ENCODE assay signal across 18 mouse cellular contexts in the genomic region with DNA sequence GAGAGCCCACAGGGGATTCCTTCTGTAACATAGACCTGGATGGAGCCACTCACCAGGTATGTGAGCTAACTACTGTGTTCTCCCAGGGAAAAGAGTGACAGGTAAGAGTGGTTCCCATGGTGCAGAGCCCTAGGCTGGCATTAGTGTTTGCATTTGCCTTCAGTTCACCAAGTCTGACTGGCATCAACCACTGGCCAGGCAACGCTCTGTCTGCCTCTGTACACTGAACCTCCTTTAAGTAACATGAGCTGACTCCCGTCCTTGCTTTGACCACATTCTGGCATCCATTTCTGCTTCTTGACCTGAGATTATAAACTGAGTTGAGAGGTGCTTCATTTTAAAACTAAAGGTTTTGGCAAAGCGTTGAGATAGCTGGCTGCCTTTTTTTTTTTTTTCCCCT. TPM values are rescaled to one million over a fixed set of nuclear protein-coding genes. Genes with fewer than 3 reads are reported as not detected.
DNase-seq lines count a peak whose midpoint lies in the region; ATAC-seq and TF ChIP-seq lines count a peak whose summit lies in the region.
"Had no signal": no experiment of that assay in that cellular context is flagged by ENCODE, and none has a peak within 500 bp of the region (broad histone marks: within the 10 kb centered on the region; RNA-seq: fewer than 3 reads in every experiment).

No protein-coding gene starts in this region.

- H3K9me3 ChIP-seq in embryonic facial prominence, embryonic 13.5 days = no peaks in the 10 kb centered on the region
- no peaks in the 10 kb centered on the region for H3K9me3 ChIP-seq in embryonic facial prominence, embryonic 10.5 days
- H3K9me3 ChIP-seq in limb, embryonic 13.5 days = no peaks in the 10 kb centered on the region
- H3K9me3 ChIP-seq in limb, embryonic 10.5 days (replicated peaks) = no peaks in the 10 kb centered on the region
- H3K9me3 ChIP-seq in limb, embryonic 14.5 days (ENCODE audit: control insufficient read depth, low read length) = no peaks in the 10 kb centered on the region
- H3K9me3 ChIP-seq: hindbrain, embryonic 13.5 days; limb, embryonic 12.5 days; midbrain, embryonic 15.5 days had no signal

- no peaks in the 10 kb centered on the region for H3K36me3 ChIP-seq in embryonic facial prominence, embryonic 13.5 days
- no peaks in the 10 kb centered on the region for H3K36me3 ChIP-seq in embryonic facial prominence, embryonic 10.5 days (replicated peaks)
- no peaks in the 10 kb centered on the region for H3K36me3 ChIP-seq in limb, embryonic 13.5 days
- H3K36me3 ChIP-seq in limb, embryonic 10.5 days = no peaks in the 10 kb centered on the region
- H3K36me3 ChIP-seq in limb, embryonic 14.5 days (ENCODE audit: control insufficient read depth, insufficient read depth, low read length) = no peaks in the 10 kb centered on the region
- H3K36me3 ChIP-seq: hindbrain, embryonic 13.5 days; limb, embryonic 12.5 days; midbrain, embryonic 15.5 days had no signal

- no peak overlapping the region for H3K4me2 ChIP-seq in embryonic facial prominence, embryonic 13.5 days
- no peak overlapping the region for H3K4me2 ChIP-seq in limb, embryonic 13.5 days (replicated peaks)
- H3K4me2 ChIP-seq in limb, embryonic 14.5 days (replicated peaks; ENCODE audit: low read depth, low read length, severe bottlenecking) = no peak overlapping the region
- H3K4me2 ChIP-seq: heart, embryonic 11.5 days; hindbrain, embryonic 13.5 days; limb, embryonic 12.5 days; midbrain, embryonic 15.5 days had no signal

- H3K27me3 ChIP-seq in embryonic facial prominence, embryonic 13.5 days = no peaks in the 10 kb centered on the region
- no peaks in the 10 kb centered on the region for H3K27me3 ChIP-seq in embryonic facial prominence, embryonic 10.5 days (replicated peaks; ENCODE audit: low read depth, poor library complexity, severe bottlenecking)
- H3K27me3 ChIP-seq in limb, embryonic 13.5 days = no peaks in the 10 kb centered on the region
- H3K27me3 ChIP-seq in limb, embryonic 10.5 days (ENCODE audit: low read depth, poor library complexity, severe bottlenecking) = no peaks in the 10 kb centered on the region
- no peaks in the 10 kb centered on the region for H3K27me3 ChIP-seq in limb, embryonic 14.5 days (ENCODE audit: control insufficient read depth, insufficient read depth, low read length)
- H3K27me3 ChIP-seq: hindbrain, embryonic 13.5 days; limb, embryonic 12.5 days; midbrain, embryonic 15.5 days had no signal

- no peak for ATAC-seq in embryonic facial prominence, embryonic 13.5 days (ENCODE audit: insufficient number of reproducible peaks, insufficient read depth, low FRiP score, low TSS enrichment, low read depth)
- no peak for ATAC-seq in limb, embryonic 13.5 days (ENCODE audit: low FRiP score, low read depth)
- 0 out of 2 replicates have a peak, but pooled peaks have one; percentile 57 for ATAC-seq in limb, embryonic 14.5 days (ENCODE audit: low FRiP score, low read depth)
- ATAC-seq in cerebellum, adult (ENCODE audit: insufficient number of reproducible peaks, low FRiP score, low TSS enrichment) = no peak
- ATAC-seq: forebrain, embryonic 14.5 days; midbrain, embryonic 15.5 days had no signal

- peaks cover 11% of the 10 kb centered on the region; the same call in 1 of the 2 replicates for H3K4me1 ChIP-seq in embryonic facial prominence, embryonic 13.5 days
- no peaks in the 10 kb centered on the region; the same call in 1 of the 2 replicates for H3K4me1 ChIP-seq in embryonic facial prominence, embryonic 10.5 days
- H3K4me1 ChIP-seq in limb, embryonic 13.5 days = peaks cover 20% of the 10 kb centered on the region; the same call in 1 of the 2 replicates
- H3K4me1 ChIP-seq in limb, embryonic 10.5 days = no peaks in the 10 kb centered on the region; the same call in 1 of the 2 replicates
- peaks cover 20% of the 10 kb centered on the region for H3K4me1 ChIP-seq in limb, embryonic 14.5 days (ENCODE audit: control insufficient read depth, insufficient read depth, low read length)
- H3K4me1 ChIP-seq: hindbrain, embryonic 13.5 days; midbrain, embryonic 15.5 days had no signal

- WGBS in embryonic facial prominence, embryonic 13.5 days = 58% methylated on average over 3 of the region's 3 CpGs
- WGBS in embryonic facial prominence, embryonic 10.5 days = 81% methylated on average over 3 of the region's 3 CpGs
- 68% methylated on average over 3 of the region's 3 CpGs for WGBS in limb, embryonic 13.5 days
- 88% methylated on average over 3 of the region's 3 CpGs for WGBS in limb, embryonic 10.5 days
- 62% methylated on average over 3 of the region's 3 CpGs for WGBS in limb, embryonic 14.5 days

- H3K4me3 ChIP-seq in embryonic facial prominence, embryonic 13.5 days = no peak overlapping the region
- H3K4me3 ChIP-seq in embryonic facial prominence, embryonic 10.5 days = no peak overlapping the region
- no peak overlapping the region for H3K4me3 ChIP-seq in limb, embryonic 13.5 days
- H3K4me3 ChIP-seq in limb, embryonic 10.5 days = no peak overlapping the region
- H3K4me3 ChIP-seq in limb, embryonic 14.5 days (replicated peaks; ENCODE audit: low read length) = no peak overlapping the region
- H3K4me3 ChIP-seq: erythroblast, embryonic 14.5 days; hindbrain, embryonic 13.5 days; limb, embryonic 12.5 days; midbrain, embryonic 15.5 days had no signal

- H3K9ac ChIP-seq in embryonic facial prominence, embryonic 13.5 days = no peak overlapping the region
- no peak overlapping the region for H3K9ac ChIP-seq in limb, embryonic 13.5 days
- no peak overlapping the region for H3K9ac ChIP-seq in limb, embryonic 14.5 days (ENCODE audit: low read depth, low read length, severe bottlenecking)
- H3K9ac ChIP-seq: hindbrain, embryonic 13.5 days; limb, embryonic 12.5 days; liver, embryonic 14.5 days; midbrain, embryonic 15.5 days had no signal

- DNase-seq in embryonic facial prominence, embryonic 10.5 days (ENCODE audit: low spot score) = no peak
- no peak for DNase-seq in limb, embryonic 10.5 days (ENCODE audit: low spot score)
- DNase-seq in 3T3-L1 (ENCODE audit: low read depth, low spot score) = peak; percentile 40
- peak; percentile 20 for DNase-seq in limb, embryonic 14.5 days (ENCODE audit: low spot score)
- no peak for DNase-seq in T-cell, adult 2 months (ENCODE audit: low spot score)
- DNase-seq: thymus, adult 18-20 months; thymus, postnatal 36 days had no signal

- no peak for TF ChIP-seq POLR2A in limb, embryonic 14.5 days (IDR thresholded peaks at IDR 0.05; ENCODE audit: borderline replicate concordance, extremely low read depth, insufficient read depth, insufficient read length)

- H3K27ac ChIP-seq in embryonic facial prominence, embryonic 13.5 days = peak overlapping the region; percentile 68
- H3K27ac ChIP-seq in embryonic facial prominence, embryonic 10.5 days (replicated peaks) = no peak overlapping the region
- peak overlapping the region; percentile 65; the same call in 1 of the 2 replicates for H3K27ac ChIP-seq in limb, embryonic 13.5 days
- H3K27ac ChIP-seq in limb, embryonic 10.5 days = no peak overlapping the region
- peak overlapping the region; percentile 72 for H3K27ac ChIP-seq in limb, embryonic 14.5 days (replicated peaks; ENCODE audit: low read depth, low read length)
- H3K27ac ChIP-seq: hindbrain, embryonic 13.5 days; liver, embryonic 14.5 days; macrophage; midbrain, embryonic 15.5 days had no signal

RNA-seq across cellular contexts. Expression of a gene that starts 56.3 kb away (rescaled TPM):
- polyA plus RNA-seq in embryonic facial prominence, embryonic 13.5 days (2015; fragmentation: Nextera tagmentation; extraction: Ambion mirVana) = 21.3 and 23.1 TPM in 2 replicates
- polyA plus RNA-seq in embryonic facial prominence, embryonic 10.5 days (2016; fragmentation: Nextera tagmentation; extraction: Ambion mirVana) = 17.7 and 18.4 TPM in 2 replicates
- polyA plus RNA-seq in limb, embryonic 13.5 days (2015; fragmentation: Nextera tagmentation; extraction: Ambion mirVana) = 20.6 and 21.5 TPM in 2 replicates
- 14.8 and 18.0 TPM in 2 replicates for polyA plus RNA-seq in limb, embryonic 10.5 days (2016; fragmentation: Nextera tagmentation; extraction: Ambion mirVana)
- 11.4 and 14.0 TPM in 2 replicates for polyA plus RNA-seq in limb, embryonic 14.5 days (2012; rRNA removed)
- 18.0 and 20.5 TPM in 2 replicates for polyA plus RNA-seq in limb, embryonic 14.5 days (2014; fragmentation: Nextera tagmentation; extraction: Ambion mirVana)

Comparison
In these comparisons a context has a peak if more than half of its experiments do, and no peak if none do; other contexts are left out.
1. H3K27ac ChIP-seq: peak in embryonic facial prominence, embryonic 13.5 days (single experiment), limb, embryonic 13.5 days (single experiment) and limb, embryonic 14.5 days (single experiment); none in embryonic facial prominence, embryonic 10.5 days (single experiment) and limb, embryonic 10.5 days (single experiment).
2. DNase-seq: peak in 3T3-L1 (single experiment) and limb, embryonic 14.5 days (single experiment); none in embryonic facial prominence, embryonic 10.5 days (single experiment), limb, embryonic 10.5 days (single experiment) and T-cell, adult 2 months (single experiment).